ENCODE assay signal across 22 mouse cellular contexts in genomic region chr12:81689505-81690056, GRCm38 (mm10). TPM values are rescaled to one million over a fixed set of nuclear protein-coding genes. Genes with fewer than 3 reads are reported as not detected.
DNase-seq lines count a peak whose midpoint lies in the region; ATAC-seq and TF ChIP-seq lines count a peak whose summit lies in the region.
"Had no signal": no experiment of that assay in that cellular context is flagged by ENCODE, and none has a peak within 500 bp of the region (broad histone marks: within the 10 kb centered on the region; RNA-seq: fewer than 3 reads in every experiment).

No protein-coding gene starts in this region.

- no peak overlapping the region for H3K4me2 ChIP-seq in forebrain, postnatal 0 days (ENCODE audit: low read depth)
- H3K4me2 ChIP-seq in forebrain, embryonic 12.5 days = no peak overlapping the region
- H3K4me2 ChIP-seq in heart, embryonic 15.5 days = no peak overlapping the region
- H3K4me2 ChIP-seq in embryonic facial prominence, embryonic 12.5 days (replicated peaks) = no peak overlapping the region
- H3K4me2 ChIP-seq in hindbrain, embryonic 16.5 days (ENCODE audit: low read length) = no peak overlapping the region
- H3K4me2 ChIP-seq: hindbrain, embryonic 12.5 days had no signal

- H3K27me3 ChIP-seq in forebrain, postnatal 0 days (ENCODE audit: insufficient read depth, low read length) = no peaks in the 10 kb centered on the region
- H3K27me3 ChIP-seq in forebrain, embryonic 12.5 days = peaks cover 6% of the 10 kb centered on the region; the same call in 1 of the 2 replicates
- no peaks in the 10 kb centered on the region for H3K27me3 ChIP-seq in heart, embryonic 15.5 days
- no peaks in the 10 kb centered on the region for H3K27me3 ChIP-seq in embryonic facial prominence, embryonic 12.5 days
- H3K27me3 ChIP-seq in hindbrain, embryonic 16.5 days (replicated peaks; ENCODE audit: control insufficient read depth, insufficient read depth, low read length) = no peaks in the 10 kb centered on the region
- H3K27me3 ChIP-seq: CH12.LX; hindbrain, embryonic 12.5 days had no signal

- no peak for DNase-seq in forebrain, postnatal 0 days
- no peak for DNase-seq in heart, adult 18-20 months
- DNase-seq in ES-CJ7 (ENCODE audit: low read depth, low spot score) = peak; percentile 11
- DNase-seq in gastrocnemius, postnatal 10 days = no peak
- DNase-seq: adrenal gland, adult 2 months; cerebellum, adult 9-11 months; kidney, adult 2 months; kidney, postnatal 4 days; liver, postnatal 0 days; right cerebral cortex, postnatal 4 days; thymus, postnatal 14 days had no signal

- peak; percentile 6; the same call in 1 of the 2 replicates for TF ChIP-seq CTCF in forebrain, postnatal 0 days (IDR thresholded peaks at IDR 0.05; ENCODE audit: low read depth)

- no peaks in the 10 kb centered on the region for H3K36me3 ChIP-seq in forebrain, postnatal 0 days (ENCODE audit: insufficient read depth)
- no peaks in the 10 kb centered on the region for H3K36me3 ChIP-seq in forebrain, embryonic 12.5 days (replicated peaks)
- no peaks in the 10 kb centered on the region for H3K36me3 ChIP-seq in heart, embryonic 15.5 days
- no peaks in the 10 kb centered on the region for H3K36me3 ChIP-seq in embryonic facial prominence, embryonic 12.5 days
- H3K36me3 ChIP-seq in hindbrain, embryonic 16.5 days (ENCODE audit: control insufficient read depth, insufficient read depth, low read length) = no peaks in the 10 kb centered on the region
- H3K36me3 ChIP-seq: hindbrain, embryonic 12.5 days; limb, embryonic 10.5 days had no signal

- no peak overlapping the region for H3K4me3 ChIP-seq in forebrain, postnatal 0 days (ENCODE audit: low read depth, low read length)
- no peak overlapping the region for H3K4me3 ChIP-seq in forebrain, embryonic 12.5 days (replicated peaks)
- no peak overlapping the region for H3K4me3 ChIP-seq in heart, embryonic 15.5 days
- H3K4me3 ChIP-seq in embryonic facial prominence, embryonic 12.5 days = no peak overlapping the region
- no peak overlapping the region for H3K4me3 ChIP-seq in hindbrain, embryonic 16.5 days (ENCODE audit: low read length)
- H3K4me3 ChIP-seq: erythroblast, embryonic 14.5 days; hindbrain, embryonic 12.5 days; limb, embryonic 10.5 days had no signal

- H3K4me1 ChIP-seq in forebrain, postnatal 0 days (ENCODE audit: insufficient read depth) = no peaks in the 10 kb centered on the region
- peaks cover 29% of the 10 kb centered on the region for H3K4me1 ChIP-seq in forebrain, embryonic 12.5 days
- 0 out of 2 replicates have a peak, but pooled peaks cover 9% of the 10 kb centered on the region for H3K4me1 ChIP-seq in heart, embryonic 15.5 days (replicated peaks)
- H3K4me1 ChIP-seq in embryonic facial prominence, embryonic 12.5 days = no peaks in the 10 kb centered on the region
- H3K4me1 ChIP-seq in hindbrain, embryonic 16.5 days (ENCODE audit: control insufficient read depth, insufficient read depth, low read depth, low read length) = no peaks in the 10 kb centered on the region

- no peaks in the 10 kb centered on the region for H3K9me3 ChIP-seq in forebrain, postnatal 0 days (ENCODE audit: low read length)
- no peaks in the 10 kb centered on the region for H3K9me3 ChIP-seq in forebrain, embryonic 12.5 days
- H3K9me3 ChIP-seq in heart, embryonic 15.5 days (replicated peaks) = no peaks in the 10 kb centered on the region
- H3K9me3 ChIP-seq in embryonic facial prominence, embryonic 12.5 days = no peaks in the 10 kb centered on the region
- no peaks in the 10 kb centered on the region for H3K9me3 ChIP-seq in hindbrain, embryonic 16.5 days (ENCODE audit: control insufficient read depth, low read length)
- H3K9me3 ChIP-seq: hindbrain, embryonic 12.5 days; limb, embryonic 10.5 days had no signal

- H3K9ac ChIP-seq in forebrain, postnatal 0 days = no peak overlapping the region
- H3K9ac ChIP-seq in forebrain, embryonic 12.5 days = no peak overlapping the region
- no peak overlapping the region for H3K9ac ChIP-seq in heart, embryonic 15.5 days
- H3K9ac ChIP-seq in embryonic facial prominence, embryonic 12.5 days = no peak overlapping the region
- H3K9ac ChIP-seq in hindbrain, embryonic 16.5 days (ENCODE audit: low read depth, low read length) = no peak overlapping the region
- H3K9ac ChIP-seq: hindbrain, embryonic 12.5 days; liver, postnatal 0 days had no signal

- 24% methylated on average over 4 of the region's 4 CpGs for WGBS in forebrain, postnatal 0 days
- 15% methylated on average over 4 of the region's 4 CpGs for WGBS in forebrain, embryonic 12.5 days
- WGBS in heart, embryonic 15.5 days = 37% methylated on average over 4 of the region's 4 CpGs
- WGBS in embryonic facial prominence, embryonic 12.5 days = 47% methylated on average over 4 of the region's 4 CpGs
- WGBS in hindbrain, embryonic 16.5 days = 52% methylated on average over 4 of the region's 4 CpGs

- no peak for ATAC-seq in forebrain, postnatal 0 days
- ATAC-seq in forebrain, embryonic 12.5 days (ENCODE audit: low FRiP score) = no peak
- peak; percentile 36; the same call in 1 of the 2 replicates for ATAC-seq in heart, embryonic 15.5 days (replicated peaks; ENCODE audit: insufficient number of reproducible peaks, insufficient read depth, low FRiP score, low read depth)
- peak; percentile 28; the same call in 1 of the 2 replicates for ATAC-seq in embryonic facial prominence, embryonic 12.5 days (ENCODE audit: insufficient number of reproducible peaks, insufficient read depth, low FRiP score, low TSS enrichment)
- ATAC-seq in hindbrain, embryonic 16.5 days = no peak
- ATAC-seq: forebrain, embryonic 16.5 days; inflammation-experienced regulatory T-cells, adult 6 months; liver, postnatal 0 days had no signal

- H3K27ac ChIP-seq in forebrain, postnatal 0 days (ENCODE audit: low read depth, low read length) = no peak overlapping the region
- no peak overlapping the region for H3K27ac ChIP-seq in forebrain, embryonic 12.5 days
- peak overlapping the region; percentile 72 for H3K27ac ChIP-seq in heart, embryonic 15.5 days
- H3K27ac ChIP-seq in embryonic facial prominence, embryonic 12.5 days = no peak overlapping the region
- H3K27ac ChIP-seq in hindbrain, embryonic 16.5 days (ENCODE audit: low read depth, low read length) = no peak overlapping the region
- H3K27ac ChIP-seq: hindbrain, embryonic 12.5 days had no signal

RNA-seq across cellular contexts. Expression of gene Ttc9, which starts 58.5 kb away (rescaled TPM):
- total RNA-seq in forebrain, postnatal 0 days (2014; rRNA removed) = 54.6 and 64.0 TPM in 2 replicates
- polyA plus RNA-seq in forebrain, postnatal 0 days (2015; fragmentation: Nextera tagmentation; extraction: Ambion mirVana) = 18.7 and 19.5 TPM in 2 replicates
- polyA plus RNA-seq in forebrain, embryonic 12.5 days (2016; fragmentation: Nextera tagmentation; extraction: Ambion mirVana) = 5.7 and 7.6 TPM in 2 replicates
- polyA plus RNA-seq in heart, embryonic 15.5 days (2015; fragmentation: Nextera tagmentation; extraction: Ambion mirVana) = 3.7 and 4.7 TPM in 2 replicates
- 1 to 10 TPM; 2.3 to 2.5 TPM for total RNA-seq in heart, adult 18-20 months (2021)
- polyA plus RNA-seq in embryonic facial prominence, embryonic 12.5 days (2016; fragmentation: Nextera tagmentation; extraction: Ambion mirVana) = 2.8 and 3.0 TPM in 2 replicates
- total RNA-seq in gastrocnemius, postnatal 10 days (2021) = 10 to 100 TPM; 23.1 to 27.7 TPM
- polyA plus RNA-seq in hindbrain, embryonic 16.5 days (2015; fragmentation: Nextera tagmentation; extraction: Ambion mirVana) = 19.3 TPM in 2 replicates
- total RNA-seq: CH12.LX; liver, adult 2 months had no signal
- polyA plus RNA-seq: erythroblast, embryonic 14.5 days; liver, adult 2 months; liver, postnatal 0 days had no signal

Comparison
In these comparisons a context has a peak if more than half of its experiments do, and no peak if none do; other contexts are left out.
1. ATAC-seq: peak in heart, embryonic 15.5 days (single experiment) and embryonic facial prominence, embryonic 12.5 days (single experiment); none in forebrain, postnatal 0 days (single experiment), forebrain, embryonic 12.5 days (single experiment) and hindbrain, embryonic 16.5 days (single experiment).